In the genomic region with DNA sequence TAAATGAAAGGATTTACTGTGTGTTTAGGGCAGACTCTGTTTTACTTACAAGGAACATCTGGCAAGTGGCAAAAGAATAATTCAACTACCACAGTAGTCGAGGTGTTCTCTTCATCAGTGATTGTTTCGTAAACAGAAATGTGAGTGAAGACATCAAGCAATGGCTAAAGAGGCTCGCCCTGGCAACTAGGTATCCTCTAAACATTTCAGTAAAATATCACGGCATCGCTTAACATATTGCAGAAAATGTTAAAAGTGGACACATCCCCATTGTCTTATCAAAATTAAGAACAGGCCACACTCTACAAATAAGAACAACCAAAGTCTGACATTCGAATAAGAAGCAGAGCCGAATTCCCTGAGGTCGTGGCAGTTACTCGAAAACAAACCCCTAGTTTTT, we compare ENCODE assay signal across 8 mouse cellular contexts. TPM values are rescaled to one million over a fixed set of nuclear protein-coding genes. Genes with fewer than 3 reads are reported as not detected.
DNase-seq lines count a peak whose midpoint lies in the region; ATAC-seq and TF ChIP-seq lines count a peak whose summit lies in the region.

No protein-coding gene starts in this region.

- peaks cover 8% of the 10 kb centered on the region for H3K27me3 ChIP-seq in forebrain, embryonic 13.5 days
- H3K27me3 ChIP-seq in liver, embryonic 13.5 days: peaks cover 58% of the 10 kb centered on the region

- H3K4me1 ChIP-seq in forebrain, embryonic 13.5 days: peaks cover 21% of the 10 kb centered on the region
- H3K4me1 ChIP-seq in liver, embryonic 13.5 days (replicated peaks): peaks cover 33% of the 10 kb centered on the region

- intact Hi-C loops in gastrocnemius, adult 2 months (cut with DNase I): no loop called here

- H3K4me2 ChIP-seq in forebrain, embryonic 13.5 days: peak overlapping the region; percentile 75
- H3K4me2 ChIP-seq in liver, embryonic 13.5 days: peak overlapping the region; percentile 96

- H3K27ac ChIP-seq in gastrocnemius, adult 2 months: peak overlapping the region; percentile 92
- no peak overlapping the region for H3K27ac ChIP-seq in forebrain, embryonic 13.5 days
- H3K27ac ChIP-seq in liver, embryonic 13.5 days: no peak overlapping the region

- H3K4me3 ChIP-seq in gastrocnemius, adult 2 months: peak overlapping the region; percentile 86
- peak overlapping the region; percentile 96 for H3K4me3 ChIP-seq in forebrain, embryonic 13.5 days
- peak overlapping the region; percentile 91 for H3K4me3 ChIP-seq in liver, embryonic 13.5 days (replicated peaks)

- ATAC-seq in forebrain, embryonic 13.5 days: no peak
- no peak for ATAC-seq in liver, embryonic 13.5 days (ENCODE audit: low read depth)

- WGBS in forebrain, embryonic 13.5 days: 30% methylated on average over 9 of the region's 9 CpGs
- 22% methylated on average over 9 of the region's 9 CpGs for whole genome bisulfite sequencing in liver, embryonic 13.5 days (ENCODE audit: insufficient replicate concordance)

- H3K9me3 ChIP-seq in forebrain, embryonic 13.5 days (replicated peaks): no peaks in the 10 kb centered on the region
- H3K9me3 ChIP-seq in liver, embryonic 13.5 days (replicated peaks): no peaks in the 10 kb centered on the region

- TF ChIP-seq CTCF in gastrocnemius, adult 2 months (IDR thresholded peaks at IDR 0.05): no peak

- DNase-seq in gastrocnemius, adult 2 months: no peak
- DNase-seq in gastrocnemius, adult 8-10 months (ENCODE audit: low spot score in 2 of 2): no peak
- peak; percentile 33 for DNase-seq in 3T3-L1 (ENCODE audit: low read depth, low spot score)
- no peak for DNase-seq in liver, embryonic 13.5 days
- DNase-seq in urinary bladder, postnatal 25 days (ENCODE audit: low spot score): no peak
- DNase-seq in adrenal gland, adult 2 months: no peak
- DNase-seq in adrenal gland, postnatal 25 days: no peak

- H3K9ac ChIP-seq in forebrain, embryonic 13.5 days: peak overlapping the region; percentile 95
- peak overlapping the region; percentile 91 for H3K9ac ChIP-seq in liver, embryonic 13.5 days

- peaks cover 11% of the 10 kb centered on the region for H3K36me3 ChIP-seq in forebrain, embryonic 13.5 days (ENCODE audit: poor library complexity, severe bottlenecking)
- H3K36me3 ChIP-seq in liver, embryonic 13.5 days: no peaks in the 10 kb centered on the region

RNA-seq across cellular contexts. Expression of gene Slc37a3, which starts 0.7 kb away (rescaled TPM):
- 10 to 100 TPM; 14.2 to 15.9 TPM for total RNA-seq in gastrocnemius, adult 2 months (2021)
- 10 to 100 TPM; 12.1 to 18.0 (median 12.7) TPM for total RNA-seq in gastrocnemius, adult 8-10 months (2022)
- polyA plus RNA-seq in forebrain, embryonic 13.5 days (2015; fragmentation: Nextera tagmentation; extraction: Ambion mirVana): 53.5 and 56.3 TPM in 2 replicates
- polyA plus RNA-seq in liver, embryonic 13.5 days (2015; fragmentation: Nextera tagmentation; extraction: Ambion mirVana): 6.8 and 8.0 TPM in 2 replicates
- 10 to 100 TPM; 33.7 to 40.5 TPM for total RNA-seq in adrenal gland, adult 2 months (2021)
- polyA plus RNA-seq in adrenal gland, adult 2 months (2012; rRNA removed): 7.9 and 8.4 TPM in 2 replicates
- 29.0 and 40.6 TPM in 2 replicates for total RNA-seq in adrenal gland, postnatal 25 days (2021)

RNA-seq across cellular contexts. Expression of gene Rab19, which starts 4.2 kb away (rescaled TPM):
- under 1 TPM in 1 of 2 experiments, not detected in 1; 0.14 TPM for total RNA-seq in gastrocnemius, adult 2 months (2021)
- total RNA-seq in gastrocnemius, adult 8-10 months (2022): under 1 TPM in 1 of 4 experiments, not detected in 3; 0.18 TPM
- polyA plus RNA-seq in forebrain, embryonic 13.5 days (2015; fragmentation: Nextera tagmentation; extraction: Ambion mirVana): 0.29 and 0.31 TPM in 2 replicates
- polyA plus RNA-seq in liver, embryonic 13.5 days (2015; fragmentation: Nextera tagmentation; extraction: Ambion mirVana): 0.18 and 0.27 TPM in 2 replicates
- under 1 TPM; 0.23 to 0.73 TPM for total RNA-seq in adrenal gland, adult 2 months (2021)
- 0.37 TPM in 1 of 2 replicates, not detected in the other for polyA plus RNA-seq in adrenal gland, adult 2 months (2012; rRNA removed)
- 0.52 and 1.2 TPM in 2 replicates for total RNA-seq in adrenal gland, postnatal 25 days (2021)

RNA-seq across cellular contexts. Expression of gene Mkrn1, which starts 43.5 kb away (rescaled TPM):
- 10 to 100 TPM; 16.0 to 17.8 TPM for total RNA-seq in gastrocnemius, adult 2 months (2021)
- 10 to 100 TPM; 14.0 to 18.6 (median 15.6) TPM for total RNA-seq in gastrocnemius, adult 8-10 months (2022)
- polyA plus RNA-seq in forebrain, embryonic 13.5 days (2015; fragmentation: Nextera tagmentation; extraction: Ambion mirVana): 171 and 175 TPM in 2 replicates
- 197 and 202 TPM in 2 replicates for polyA plus RNA-seq in liver, embryonic 13.5 days (2015; fragmentation: Nextera tagmentation; extraction: Ambion mirVana)
- 10 to 100 TPM; 67.9 to 69.7 TPM for total RNA-seq in adrenal gland, adult 2 months (2021)
- 24.1 and 30.1 TPM in 2 replicates for polyA plus RNA-seq in adrenal gland, adult 2 months (2012; rRNA removed)
- total RNA-seq in adrenal gland, postnatal 25 days (2021): 70.6 and 103 TPM in 2 replicates
